Mouse (Mus musculus): ENCODE measurements at regions not wholly inside any gene's neighbourhood (a gene's known extent, or its start where the extent isn't known, plus 50 kb on each side); places are given as distances from the start of the nearest gene placed in this dataset.

GRCm38 (mm10) chr6:31228061-31228460 lies 170.5 kb upstream of the Mkln1 start:
- no peak for DNase-seq

GRCm38 (mm10) chr6:31231821-31232220 lies 166.7 kb upstream of the Mkln1 start:
- no peak for DNase-seq

DNA sequence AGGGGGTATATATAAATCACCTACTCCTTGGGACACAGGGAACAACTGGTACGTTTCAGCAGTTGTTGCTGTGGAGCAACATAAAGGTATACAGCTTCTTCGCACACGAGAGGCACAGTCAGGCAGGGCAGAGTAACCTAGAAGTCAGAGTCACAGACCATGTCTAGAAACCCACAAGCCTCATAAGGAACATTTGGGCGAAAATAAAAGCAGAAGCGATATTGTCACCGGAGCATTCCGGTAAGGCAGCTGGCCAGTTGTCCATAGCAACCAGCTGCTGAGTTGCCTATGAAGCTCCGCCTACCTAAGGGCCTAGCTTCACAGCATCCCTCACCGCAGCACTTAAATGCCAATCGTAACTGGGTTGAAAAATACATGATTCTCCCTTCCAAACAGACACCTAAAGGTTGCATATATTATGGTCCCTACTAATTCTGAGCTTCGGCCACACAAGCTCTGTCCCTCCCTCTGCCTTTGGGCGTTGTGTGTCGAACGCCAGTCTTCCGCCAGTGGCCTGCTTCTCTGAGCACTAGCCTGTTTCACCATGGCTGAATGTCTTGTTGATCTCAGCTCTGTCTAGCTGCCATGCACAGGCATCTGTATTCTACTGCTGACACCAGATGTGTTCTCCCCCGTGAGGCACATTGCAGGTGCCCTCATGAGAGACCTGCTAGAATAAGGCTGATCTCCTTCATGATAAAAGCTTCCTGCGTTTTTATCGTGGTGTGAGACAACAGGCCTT lies 165.1 kb upstream of the Mkln1 start:
- no peak for DNase-seq

- DNase-seq: no peak
Measured at GRCm38 (mm10) chr6:31240051-31240450, 158.5 kb upstream of the Mkln1 start.

GRCm38 (mm10) chr6:31250526-31250925 lies 148.0 kb upstream of the Mkln1 start:
- no peak for DNase-seq

- no peak for DNase-seq
Measured at GRCm38 (mm10) chr6:31253251-31253935, 145.1 kb upstream of the Mkln1 start.

- no peak for DNase-seq
Measured at GRCm38 (mm10) chr6:31260645-31261345, 137.7 kb upstream of the Mkln1 start.

- DNase-seq: no peak
Measured at GRCm38 (mm10) chr6:31261797-31262540, 136.6 kb upstream of the Mkln1 start.

- no peak for DNase-seq
Measured at GRCm38 (mm10) chr6:31262651-31263050, 135.9 kb upstream of the Mkln1 start.

GRCm38 (mm10) chr6:31263821-31264220 lies 134.7 kb upstream of the Mkln1 start:
- DNase-seq: no peak

- no peak for DNase-seq
Measured at GRCm38 (mm10) chr6:31266441-31267040, 132.0 kb upstream of the Mkln1 start.

DNA sequence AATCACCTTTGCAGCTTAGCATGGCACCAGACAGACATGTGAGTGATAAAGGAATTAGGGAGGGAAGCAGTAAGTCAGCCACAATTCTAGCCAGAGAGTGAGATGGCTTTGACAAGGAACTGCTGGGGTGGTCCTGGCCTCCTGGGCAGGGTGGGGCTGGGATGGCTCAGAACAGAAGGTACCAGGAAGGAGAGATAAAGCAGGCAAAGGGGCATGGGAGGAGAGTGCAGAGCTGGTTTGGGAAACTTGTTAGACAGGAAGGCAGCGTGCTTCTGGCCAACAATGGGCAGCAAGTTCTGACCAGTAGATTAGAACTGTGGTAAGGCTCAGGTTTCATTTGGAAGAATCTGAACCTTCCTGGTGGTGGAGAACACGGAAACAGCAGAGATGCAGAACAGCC lies 130.5 kb upstream of the Mkln1 start:
- DNase-seq: no peak

DNA sequence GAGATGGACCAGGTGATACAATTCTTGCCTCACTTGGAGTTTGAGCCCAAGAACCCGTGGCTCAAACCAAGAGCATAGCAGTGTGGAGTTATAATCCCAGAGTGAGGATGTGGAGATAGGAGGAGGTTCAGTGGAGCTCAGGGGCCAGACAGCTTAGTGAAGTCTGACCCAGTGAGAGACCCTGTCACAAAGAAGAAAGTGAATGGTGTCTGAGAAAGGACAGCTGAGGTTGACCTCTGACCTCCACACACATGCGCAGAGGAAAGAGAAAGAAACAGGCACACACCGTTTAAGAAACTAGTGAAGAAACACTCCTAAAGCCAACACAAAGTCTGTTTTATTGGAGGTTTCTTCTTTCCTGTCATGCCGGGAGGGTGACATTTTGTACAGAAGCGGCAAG lies 124.7 kb upstream of the Mkln1 start:
- no peak for DNase-seq

- DNase-seq: no peak
Measured at GRCm38 (mm10) chr6:31274236-31274635, 124.3 kb upstream of the Mkln1 start.

- DNase-seq: no peak
Measured at GRCm38 (mm10) chr6:31277792-31278191, 120.7 kb upstream of the Mkln1 start.

DNA sequence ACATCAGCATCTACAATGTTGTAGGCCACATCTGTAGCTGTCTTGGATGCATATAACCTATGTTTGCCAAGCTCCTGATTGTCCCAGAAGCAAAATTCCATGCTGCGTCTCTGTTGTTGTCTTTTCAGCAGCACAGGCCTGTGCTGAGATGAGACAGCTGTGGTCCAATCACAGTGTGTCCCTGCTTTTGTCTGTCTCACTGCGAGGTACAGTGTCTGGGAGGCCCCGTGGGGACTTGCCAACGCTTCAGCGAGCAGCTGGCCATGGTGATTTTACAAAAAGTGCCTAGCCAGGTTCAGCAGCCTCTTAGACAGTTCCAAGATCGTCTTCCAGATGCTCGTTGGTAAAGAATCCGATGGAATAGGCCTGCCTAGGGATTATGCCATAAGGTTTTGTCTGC lies 114.6 kb upstream of the Mkln1 start:
- DNase-seq: no peak

DNA sequence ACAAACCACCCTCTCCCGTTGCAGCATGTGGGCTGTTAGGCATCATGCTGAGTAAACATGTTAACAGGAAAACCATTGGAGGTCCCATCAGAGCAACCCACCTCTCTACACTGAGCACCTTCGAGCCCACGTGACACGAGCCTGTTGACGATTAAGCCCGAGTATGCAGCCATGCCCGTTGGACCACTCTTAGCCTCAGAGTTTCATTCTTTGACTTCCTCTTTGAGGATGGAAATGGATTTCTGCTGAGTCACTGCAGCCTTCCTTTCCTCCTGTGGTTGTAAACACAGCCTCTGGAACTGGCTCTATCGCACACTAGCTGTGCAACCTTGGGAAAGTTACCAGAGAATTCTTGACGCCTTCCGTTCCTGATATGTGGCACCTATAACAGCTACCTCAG lies 114.1 kb upstream of the Mkln1 start:
- DNase-seq: no peak

GRCm38 (mm10) chr6:31285064-31285463 lies 113.5 kb upstream of the Mkln1 start:
- peak; percentile 21 for DNase-seq

GRCm38 (mm10) chr6:31285981-31286737 lies 112.4 kb upstream of the Mkln1 start:
- no peak for DNase-seq

GRCm38 (mm10) chr6:31287176-31287575 lies 111.4 kb upstream of the Mkln1 start:
- no peak for DNase-seq

- DNase-seq: no peak
Measured at GRCm38 (mm10) chr6:31287686-31288085, 110.8 kb upstream of the Mkln1 start.

Data from cerebellum, adult 11 months (tissue).